Mouse (Mus musculus): ENCODE data around the gene Hist2h3c2. TPM values are rescaled to one million over a fixed set of nuclear protein-coding genes. Genes with fewer than 3 reads are reported as not detected.
"Not testable (repeated sequence)": the region's sequence is repeated elsewhere in the genome, so short reads cannot be mapped to it uniquely, and the experiment has no call there.

Gene Hist2h3c2
- polyA plus RNA-seq, 1 experiment from 2014 or later: 6.4 TPM

DNA sequence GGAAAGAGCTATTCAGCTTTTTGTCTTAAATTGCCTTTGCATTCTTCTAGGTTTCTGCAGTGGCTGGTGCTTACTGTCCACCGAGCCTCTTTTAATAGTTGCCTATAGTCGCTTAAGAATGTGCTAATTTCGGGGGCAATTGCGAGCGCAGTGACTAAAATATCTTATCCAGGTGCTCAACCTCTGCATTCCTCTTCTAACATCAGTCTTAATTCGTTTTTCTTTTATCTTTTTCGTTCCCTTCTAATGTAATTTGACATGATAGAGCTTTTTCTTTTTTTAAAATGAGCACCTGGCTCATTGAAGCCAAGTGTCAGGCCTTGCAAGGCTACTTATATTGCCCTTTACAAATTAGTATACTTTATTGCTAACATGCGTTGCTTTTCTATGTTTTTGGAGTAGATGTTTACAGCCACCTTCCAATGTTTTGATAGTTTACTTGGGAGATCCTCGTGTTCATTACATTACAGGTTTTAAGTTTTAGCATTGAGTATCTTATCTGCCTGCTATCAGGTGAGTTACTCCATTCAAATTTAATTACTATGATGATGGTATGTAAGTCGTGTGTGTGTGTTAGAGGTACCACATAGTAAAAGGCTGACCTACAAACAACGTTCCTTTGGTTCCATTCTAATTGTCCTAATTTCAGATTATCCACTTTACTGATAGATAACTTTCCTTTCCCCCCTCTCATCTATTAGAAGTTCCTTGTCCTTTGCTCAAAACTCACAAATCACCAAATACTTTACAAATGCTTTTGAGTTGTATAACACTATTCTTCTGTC is 8.6 kb upstream of the Hist2h3c2 start:
- no peaks in the 10 kb centered on the region for H3K36me3 ChIP-seq (ENCODE audit: control insufficient read depth, insufficient read depth, low read length)
- ATAC-seq (ENCODE audit: insufficient number of reproducible peaks, insufficient read depth, low FRiP score, low read depth): no peak
- peaks cover 6 to 36% of the 10 kb centered on the region in 2 experiments for H3K4me1 ChIP-seq (ENCODE audit: control insufficient read depth in 2 of 2, insufficient read depth in 2 of 2, low read length in 2 of 2)
- H3K4me2 ChIP-seq (ENCODE audit: low read length): peak overlapping the region; percentile 72
- H3K27ac ChIP-seq (replicated peaks in 1 of 2; ENCODE audit: control insufficient read depth in 1 of 2, insufficient read depth in 1 of 2, low read depth in 2 of 2, low read length in 2 of 2): peak overlapping the region; percentile 62 to 65
- H3K9me3 ChIP-seq (ENCODE audit: control insufficient read depth, low read length): no peaks in the 10 kb centered on the region
- H3K9ac ChIP-seq (ENCODE audit: low read length): peak overlapping the region; percentile 74
- no peaks in the 10 kb centered on the region for H3K27me3 ChIP-seq (ENCODE audit: control insufficient read depth, insufficient read depth, low read length)
- 5% methylated on average over 11 of the region's 11 CpGs for whole genome bisulfite sequencing
- peak overlapping the region; percentile 43 to 48 for H3K4me3 ChIP-seq (ENCODE audit: control insufficient read depth in 1 of 2, insufficient read depth in 1 of 2, low read depth in 1 of 2, low read length in 2 of 2)

DNA sequence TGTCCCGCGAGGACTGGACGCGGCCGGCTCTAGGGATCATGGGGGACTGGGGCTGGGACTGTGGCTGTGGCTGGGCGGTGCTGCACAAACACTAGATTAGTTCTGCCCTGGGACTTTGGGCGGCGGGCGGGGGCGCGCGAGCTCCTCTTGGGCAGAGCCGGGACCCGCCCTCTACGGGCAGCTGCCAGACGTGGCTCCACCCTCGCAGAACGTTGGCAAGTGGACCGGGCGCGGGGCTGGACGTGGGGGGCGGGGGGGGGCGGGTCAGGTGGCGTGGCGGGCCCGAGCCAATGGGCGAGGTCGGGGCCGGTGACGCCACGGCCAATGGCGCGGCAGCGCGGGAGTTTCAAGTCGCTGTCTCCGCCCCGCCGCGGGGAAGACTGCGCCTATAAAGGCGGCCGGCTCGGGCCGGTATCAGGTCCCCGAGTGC is 7.5 kb upstream of the Hist2h3c2 start, which contains the start of gene Hist2h3c1:
Hist2h3c1 (plus strand) TSS at position 259 of the 430 bp plus-strand sequence.
- Histone ChIP-seq H3K27ac (replicated peaks in 1 of 2; ENCODE audit: control insufficient read depth in 1 of 2, insufficient read depth in 1 of 2, low read depth in 2 of 2, low read length in 2 of 2) (peak within 1 kb of the TSS; percentile 65 to 85), H3K4me3 (ENCODE audit: control insufficient read depth in 1 of 2, insufficient read depth in 1 of 2, low read depth in 1 of 2, low read length in 2 of 2) (peak within 1 kb of the TSS; percentile 43 to 49), H3K4me2 (ENCODE audit: low read length) (peak within 1 kb of the TSS; percentile 72), H3K9ac (ENCODE audit: low read length) (peak within 1 kb of the TSS; percentile 74), H3K4me1 (ENCODE audit: control insufficient read depth in 2 of 2, insufficient read depth in 2 of 2, low read length in 2 of 2) (peaks cover 6 to 36% of the 10 kb centered on the region in 2 experiments)
- not testable (repeated sequence) for H3K9me3 ChIP-seq (ENCODE audit: control insufficient read depth, low read length); H3K36me3 ChIP-seq (ENCODE audit: control insufficient read depth, insufficient read depth, low read length); H3K27me3 ChIP-seq (ENCODE audit: control insufficient read depth, insufficient read depth, low read length)
- ATAC-seq (ENCODE audit: insufficient number of reproducible peaks, insufficient read depth, low FRiP score, low read depth): peak; percentile 92
- WGBS: 0% methylated on average over 2 of the region's 47 CpGs

DNA sequence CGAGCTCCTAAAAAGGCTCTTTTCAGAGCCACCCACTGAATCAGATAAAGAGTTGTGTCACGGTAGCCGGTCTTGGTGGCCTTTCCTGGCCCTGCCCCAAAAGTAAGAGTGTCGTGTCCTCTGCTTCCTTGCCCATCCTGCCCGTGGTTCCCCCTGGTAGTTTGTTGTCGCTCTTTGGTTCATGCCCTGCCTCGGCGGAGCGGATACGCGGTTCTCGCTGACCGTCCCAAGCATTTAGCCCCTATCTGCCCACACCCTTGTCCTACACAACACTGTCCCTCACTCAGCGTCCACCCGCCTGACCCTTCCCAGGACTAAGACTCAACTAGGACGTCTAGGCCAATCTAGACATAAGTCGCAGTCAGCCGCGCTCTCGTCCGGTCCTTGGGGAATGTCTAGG is 7.1 kb upstream of the Hist2h3c2 start:
- ATAC-seq (ENCODE audit: insufficient number of reproducible peaks, insufficient read depth, low FRiP score, low read depth); H3K9me3 ChIP-seq (ENCODE audit: control insufficient read depth, low read length); H3K36me3 ChIP-seq (ENCODE audit: control insufficient read depth, insufficient read depth, low read length); H3K27me3 ChIP-seq (ENCODE audit: control insufficient read depth, insufficient read depth, low read length): not testable (repeated sequence)
- peak overlapping the region; percentile 67; the same call in 1 of the 2 replicates for H3K9ac ChIP-seq (ENCODE audit: low read length)
- H3K4me1 ChIP-seq (ENCODE audit: control insufficient read depth in 2 of 2, insufficient read depth in 2 of 2, low read length in 2 of 2): peaks cover 6 to 36% of the 10 kb centered on the region in 2 experiments
- H3K4me3 ChIP-seq (ENCODE audit: control insufficient read depth in 1 of 2, insufficient read depth in 1 of 2, low read depth in 1 of 2, low read length in 2 of 2): peak overlapping the region; percentile 28 to 49
- 0% methylated on average over 10 of the region's 21 CpGs for WGBS
- peak overlapping the region; percentile 35; the same call in 1 of the 2 replicates for H3K4me2 ChIP-seq (ENCODE audit: low read length)
- peak overlapping the region; percentile 65 to 85; a peak in 2 of 4 replicates for H3K27ac ChIP-seq (replicated peaks in 1 of 2; ENCODE audit: control insufficient read depth in 1 of 2, insufficient read depth in 1 of 2, low read depth in 2 of 2, low read length in 2 of 2)

GRCm38 (mm10) chr3:96245003-96245886 is 6.3 kb upstream of the Hist2h3c2 start, which contains the start of gene Hist2h2aa1:
Gene Hist2h2aa1, plus strand, starts transcription at chr3:96245497.
- peak; percentile 88 for ATAC-seq (ENCODE audit: insufficient number of reproducible peaks, insufficient read depth, low FRiP score, low read depth)
- H3K36me3 ChIP-seq (ENCODE audit: control insufficient read depth, insufficient read depth, low read length); H3K9me3 ChIP-seq (ENCODE audit: control insufficient read depth, low read length); H3K27me3 ChIP-seq (ENCODE audit: control insufficient read depth, insufficient read depth, low read length): not testable (repeated sequence)
- WGBS: under 1% methylated on average over 27 of the region's 88 CpGs
- H3K4me1 ChIP-seq (ENCODE audit: control insufficient read depth in 2 of 2, insufficient read depth in 2 of 2, low read length in 2 of 2): peaks cover 6 to 39% of the 10 kb centered on the region in 2 experiments
- H3K9ac ChIP-seq (ENCODE audit: low read length): peak within 1 kb of the TSS; percentile 91
- H3K27ac ChIP-seq (replicated peaks in 1 of 2; ENCODE audit: control insufficient read depth in 1 of 2, insufficient read depth in 1 of 2, low read depth in 2 of 2, low read length in 2 of 2): peak within 1 kb of the TSS; percentile 98
- peak within 1 kb of the TSS; percentile 74 for H3K4me2 ChIP-seq (ENCODE audit: low read length)
- peak within 1 kb of the TSS; percentile 48 to 67 for H3K4me3 ChIP-seq (ENCODE audit: control insufficient read depth in 1 of 2, insufficient read depth in 1 of 2, low read depth in 1 of 2, low read length in 2 of 2)

- Histone ChIP-seq H3K4me1 (ENCODE audit: control insufficient read depth in 2 of 2, insufficient read depth in 2 of 2, low read length in 2 of 2) (peaks cover 6 to 33% of the 10 kb centered on the region in 2 experiments), H3K4me3 (ENCODE audit: control insufficient read depth in 1 of 2, insufficient read depth in 1 of 2, low read depth in 1 of 2, low read length in 2 of 2) (no peak overlapping the region), H3K9me3 (ENCODE audit: control insufficient read depth, low read length) (no peaks in the 10 kb centered on the region), H3K27me3 (ENCODE audit: control insufficient read depth, insufficient read depth, low read length) (no peaks in the 10 kb centered on the region), H3K4me2 (ENCODE audit: low read length) (peak overlapping the region; percentile 74), H3K27ac (replicated peaks in 1 of 2; ENCODE audit: control insufficient read depth in 1 of 2, insufficient read depth in 1 of 2, low read depth in 2 of 2, low read length in 2 of 2) (peak overlapping the region; percentile 76 to 98), H3K9ac (ENCODE audit: low read length) (peak overlapping the region; percentile 91), H3K36me3 (ENCODE audit: control insufficient read depth, insufficient read depth, low read length) (no peaks in the 10 kb centered on the region)
- no peak for ATAC-seq (ENCODE audit: insufficient number of reproducible peaks, insufficient read depth, low FRiP score, low read depth)
- WGBS: 74% methylated on average over 7 of the region's 7 CpGs
Observed at GRCm38 (mm10) chr3:96243921-96244572, 5.1 kb upstream of the Hist2h3c2 start.

- H3K4me3 ChIP-seq (ENCODE audit: control insufficient read depth in 1 of 2, insufficient read depth in 1 of 2, low read depth in 1 of 2, low read length in 2 of 2): peak overlapping the region in 1 of 2 experiments; percentile 8; a peak in 2 of 4 replicates
- H3K9ac ChIP-seq (ENCODE audit: low read length): peak overlapping the region; percentile 65
- no peaks in the 10 kb centered on the region for H3K9me3 ChIP-seq (ENCODE audit: control insufficient read depth, low read length)
- peak overlapping the region; percentile 67 to 77 for H3K27ac ChIP-seq (replicated peaks in 1 of 2; ENCODE audit: control insufficient read depth in 1 of 2, insufficient read depth in 1 of 2, low read depth in 2 of 2, low read length in 2 of 2)
- no peaks in the 10 kb centered on the region for H3K27me3 ChIP-seq (ENCODE audit: control insufficient read depth, insufficient read depth, low read length)
- peak overlapping the region; percentile 57 for H3K4me2 ChIP-seq (ENCODE audit: low read length)
- WGBS: 82% methylated on average over 9 of the region's 9 CpGs
- H3K4me1 ChIP-seq (ENCODE audit: control insufficient read depth in 2 of 2, insufficient read depth in 2 of 2, low read length in 2 of 2): peaks cover 10 to 31% of the 10 kb centered on the region in 2 experiments
- no peaks in the 10 kb centered on the region for H3K36me3 ChIP-seq (ENCODE audit: control insufficient read depth, insufficient read depth, low read length)
- no peak for ATAC-seq (ENCODE audit: insufficient number of reproducible peaks, insufficient read depth, low FRiP score, low read depth)
Observed at GRCm38 (mm10) chr3:96240799-96241197, 1.9 kb upstream of the Hist2h3c2 start.
